Mouse (Mus musculus) retina, adult 2 months (tissue): ENCODE measurements around the gene Pus1.

Source experiments
- DNase-seq: peaks from one replicate; pipeline ENCODE4 v3.0.0-alpha.2; 2012; ENCODE audit warnings: low read depth, low spot score

The Pus1 gene

GRCm38 (mm10) chr5:110779998-110780760 is at the start of gene Pus1:
Gene Pus1 (minus strand): TSS chr5:110780659.
- peak; percentile 75 for DNase-seq

GRCm38 (mm10) chr5:110827576-110827975 is 47.1 kb upstream of the Pus1 start:
- DNase-seq, result no peak

- no peak for DNase-seq
Measured at GRCm38 (mm10) chr5:110826781-110827495, 46.5 kb upstream of the Pus1 start.

- DNase-seq, result no peak
Measured at GRCm38 (mm10) chr5:110824421-110824820, 44.0 kb upstream of the Pus1 start.

- DNase-seq, result peak; percentile 97
Measured at GRCm38 (mm10) chr5:110809667-110810325, 29.3 kb upstream of the Pus1 start, which contains the start of gene Ulk1. Gene Ulk1 (minus strand): TSS chr5:110810097.

- no peak for DNase-seq
Measured at GRCm38 (mm10) chr5:110808821-110809666, 28.6 kb upstream of the Pus1 start.

- peak; percentile 49 for DNase-seq
Measured at GRCm38 (mm10) chr5:110808061-110808631, 27.7 kb upstream of the Pus1 start.

GRCm38 (mm10) chr5:110807453-110807852 is 27.0 kb upstream of the Pus1 start:
- DNase-seq, result no peak

GRCm38 (mm10) chr5:110806676-110807075 is 26.2 kb upstream of the Pus1 start:
- DNase-seq, result no peak

- DNase-seq, result no peak
Measured at GRCm38 (mm10) chr5:110806154-110806553, 25.7 kb upstream of the Pus1 start.

- no peak for DNase-seq
Measured at GRCm38 (mm10) chr5:110804012-110804743, 23.7 kb upstream of the Pus1 start.

GRCm38 (mm10) chr5:110802809-110803208 is 22.4 kb upstream of the Pus1 start:
- DNase-seq, result no peak

- DNase-seq, result peak; percentile 63
Measured at GRCm38 (mm10) chr5:110802186-110802585, 21.7 kb upstream of the Pus1 start.

GRCm38 (mm10) chr5:110801036-110801624 is 20.7 kb upstream of the Pus1 start:
- no peak for DNase-seq

- DNase-seq, result no peak
Measured at GRCm38 (mm10) chr5:110797696-110798095, 17.2 kb upstream of the Pus1 start.

GRCm38 (mm10) chr5:110794363-110794762 is 13.9 kb upstream of the Pus1 start:
- no peak for DNase-seq

GRCm38 (mm10) chr5:110788684-110789083 is 8.2 kb upstream of the Pus1 start:
- no peak for DNase-seq

GRCm38 (mm10) chr5:110786081-110786835 is 5.8 kb upstream of the Pus1 start:
- DNase-seq, result no peak

- no peak for DNase-seq
Measured at GRCm38 (mm10) chr5:110783150-110783549, 2.7 kb upstream of the Pus1 start.
